Mouse (Mus musculus): ENCODE measurements around the gene Rbfox3. TPM values are rescaled to one million over a fixed set of nuclear protein-coding genes. Genes with fewer than 3 reads are reported as not detected.

Rbfox3 gene
- not detected for polyA plus RNA-seq (2017; shearing (Covaris generic))

GRCm38 (mm10) chr11:118911307-118912070 is at the start of gene Rbfox3:
TSS of gene Rbfox3 (minus strand) at chr11:118911597.

GRCm38 (mm10) chr11:118476396-118477373 is 434.7 kb downstream of the Rbfox3 start, which contains the start of gene Engase:
TSS of gene Engase (plus strand) at chr11:118476829.

Other genes with a start within 250 kb of the Rbfox3 start
- gene Enpp7, start 76.6 kb upstream of the Rbfox3 start, polyA plus RNA-seq (2017; shearing (Covaris generic)) = not detected
- gene Cbx2, start 111.4 kb upstream of the Rbfox3 start, polyA plus RNA-seq (2017; shearing (Covaris generic)) = 6.5 TPM
- gene Cbx8, start 129.4 kb upstream of the Rbfox3 start, polyA plus RNA-seq (2017; shearing (Covaris generic)) = 11.1 TPM
- 110 TPM for gene Cbx4, start 174.6 kb upstream of the Rbfox3 start, polyA plus RNA-seq (2017; shearing (Covaris generic))

All from naive thymus-derived CD4-positive, alpha-beta T cell, adult 5 months (primary cell).